Mouse (Mus musculus) erythroid progenitor cell, adult 5-6 weeks (primary cell): ENCODE measurements around the gene Tpbg. TPM values are rescaled to one million over a fixed set of nuclear protein-coding genes. Genes with fewer than 3 reads are reported as not detected.

Experiments used
- total RNA-seq, 2 experiments: library from RNA; stranded (forward) in 1 of 2; stranded (reverse) in 1 of 2; fragments of 150-400 nt in 1 of 2; fragments of 186-747, 209-891 nt in 1 of 2; gene quantifications; 2 replicates each; pipeline versions ENCODE4 v1.2.3 to v1.2.4; 2015 to 2017; ENCODE audit warnings: low replicate concordance in 2 of 2

Gene Tpbg
- total RNA-seq, 2 experiments from 2014 or later, result not detected

Other genes with a start within 250 kb of the Tpbg start
- 60.9 and 66.7 TPM in 2 replicates for gene Ibtk, start 93.0 kb upstream of the Tpbg start, total RNA-seq (2015; ENCODE audit: low replicate concordance)
- 132 and 138 TPM in 2 replicates for gene Ibtk, start 93.0 kb upstream of the Tpbg start, total RNA-seq (2017; ENCODE audit: low replicate concordance)